Mouse (Mus musculus) brain, adult 2 months (tissue): Measurements from ENCODE around the gene Gm884.

Experiments used
- DNase-seq: peaks from one replicate; pipeline ENCODE4 v3.0.0; 2011; ENCODE audit warnings: low read depth, low spot score

Gm884 gene

DNA sequence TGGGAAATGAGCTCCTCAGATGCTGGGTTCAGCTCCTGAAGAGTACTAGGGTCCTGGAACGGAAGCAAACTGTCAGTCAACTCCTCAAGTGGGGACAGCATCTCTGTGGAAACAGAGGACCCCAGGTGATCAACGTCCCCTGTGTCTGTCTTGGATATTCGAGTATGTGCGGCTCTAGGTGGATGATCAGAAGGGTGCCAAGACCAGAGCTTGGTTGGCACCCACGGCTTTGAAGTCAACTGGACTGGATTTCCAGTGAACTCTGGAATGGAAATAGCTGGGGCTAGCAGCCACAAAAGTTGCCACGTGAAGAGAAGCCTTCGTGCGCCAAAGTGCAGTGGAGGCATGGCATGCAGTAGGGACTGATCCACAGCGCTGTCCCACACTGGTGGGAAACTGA lies at the start of gene Gm884:
Gene Gm884, minus strand, starts transcription at position 101 of the 400 bp plus-strand sequence.
- no peak for DNase-seq

DNA sequence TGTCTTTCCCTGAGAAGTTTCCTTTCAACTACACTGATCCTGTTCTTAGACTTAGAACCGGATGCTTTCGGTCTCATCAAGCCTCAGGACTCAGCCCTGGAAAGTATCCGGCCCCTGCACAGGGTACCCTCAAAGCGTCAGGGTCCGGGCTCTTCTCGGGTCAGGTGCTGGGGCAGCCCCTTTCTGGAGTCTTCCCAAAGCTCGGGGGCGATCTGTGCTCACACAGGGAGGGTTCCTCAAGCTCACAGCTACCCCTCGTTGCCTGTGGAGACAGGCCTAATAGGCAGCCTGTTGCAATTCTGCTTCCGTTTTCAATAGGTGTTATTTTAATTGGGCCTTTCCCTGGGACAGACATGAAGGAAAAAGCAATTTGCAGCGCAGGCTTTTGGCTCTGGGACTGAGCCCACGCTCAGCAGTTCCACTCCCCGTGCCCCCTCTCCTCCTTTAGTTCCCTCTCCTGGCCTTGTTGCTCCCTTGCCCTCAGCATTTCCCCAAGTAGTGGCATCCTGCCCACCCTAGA lies 46.0 kb upstream of the Gm884 start:
- no peak for DNase-seq

DNA sequence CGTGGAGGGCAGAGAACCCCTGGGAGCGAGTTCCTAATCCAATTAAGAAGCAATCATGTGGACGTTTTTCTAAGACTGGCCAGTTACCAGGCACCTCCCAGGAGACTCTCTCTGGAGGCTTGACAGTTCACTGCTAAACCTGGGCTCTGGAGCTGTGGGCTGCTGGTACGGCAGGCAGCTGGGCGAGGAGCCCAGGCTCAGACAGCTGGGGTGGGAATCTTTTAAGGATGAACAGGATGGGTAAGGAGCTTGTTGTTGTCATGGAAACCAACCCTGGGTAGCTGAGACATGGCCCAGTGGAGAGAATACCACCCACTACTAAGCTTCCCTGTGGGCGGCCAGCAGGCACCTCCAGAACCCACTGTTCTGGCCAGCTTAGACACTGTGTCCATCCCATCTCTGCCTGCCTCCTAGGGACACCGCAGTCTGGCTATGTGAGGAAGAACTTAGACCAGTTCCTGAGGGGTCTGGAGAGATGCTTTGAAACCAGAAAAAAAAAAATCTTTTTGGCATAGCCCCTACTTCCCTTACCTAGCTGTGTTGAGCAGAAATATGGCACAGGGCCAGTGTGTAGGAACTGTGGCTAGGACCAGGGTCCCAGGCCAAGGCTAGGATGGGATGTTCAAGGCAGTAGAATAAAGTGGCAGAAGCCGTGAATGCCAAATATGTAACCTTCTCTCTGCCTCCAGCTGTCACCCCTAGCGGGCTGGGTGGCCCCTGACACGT lies 45.4 kb upstream of the Gm884 start:
- peak; percentile 96 for DNase-seq

DNA sequence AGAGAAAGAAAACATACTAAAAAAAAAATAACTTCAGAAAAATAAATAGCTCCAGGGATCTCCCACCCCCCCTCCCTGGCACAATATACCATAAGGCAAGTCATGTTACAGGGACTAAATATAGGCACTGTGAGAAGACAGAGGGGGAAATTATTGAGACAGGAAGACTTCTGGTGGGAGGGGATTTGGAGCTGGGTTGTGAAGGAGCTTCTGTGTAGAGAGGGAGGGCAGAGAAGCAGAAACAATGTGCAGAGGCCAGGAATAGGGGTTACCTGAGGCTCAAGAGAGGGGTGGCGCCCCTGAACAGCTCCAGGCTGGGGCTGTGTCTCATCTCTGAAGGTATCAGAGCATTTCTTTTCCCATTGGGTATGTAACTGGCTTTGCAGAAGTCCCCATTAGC lies 44.8 kb upstream of the Gm884 start:
- DNase-seq: peak; percentile 87

DNA sequence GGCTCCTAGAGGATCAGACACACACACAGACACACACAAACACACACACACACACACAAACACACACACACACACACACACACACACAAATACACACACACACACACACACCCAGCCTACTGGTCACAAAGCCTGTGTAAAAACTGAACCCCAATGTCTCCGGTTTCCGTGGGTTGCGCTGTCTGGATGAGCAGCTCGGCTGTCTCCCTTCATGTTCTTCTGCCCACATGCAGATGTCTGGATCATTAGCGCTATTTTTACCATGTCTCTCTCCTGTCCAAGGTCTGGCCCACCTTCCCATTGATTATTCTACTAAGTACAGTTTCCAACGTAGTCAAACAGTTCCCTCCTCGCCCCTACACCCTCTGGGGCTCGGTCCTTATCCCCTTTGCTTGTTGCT lies 42.2 kb upstream of the Gm884 start:
- DNase-seq: peak; percentile 78

DNA sequence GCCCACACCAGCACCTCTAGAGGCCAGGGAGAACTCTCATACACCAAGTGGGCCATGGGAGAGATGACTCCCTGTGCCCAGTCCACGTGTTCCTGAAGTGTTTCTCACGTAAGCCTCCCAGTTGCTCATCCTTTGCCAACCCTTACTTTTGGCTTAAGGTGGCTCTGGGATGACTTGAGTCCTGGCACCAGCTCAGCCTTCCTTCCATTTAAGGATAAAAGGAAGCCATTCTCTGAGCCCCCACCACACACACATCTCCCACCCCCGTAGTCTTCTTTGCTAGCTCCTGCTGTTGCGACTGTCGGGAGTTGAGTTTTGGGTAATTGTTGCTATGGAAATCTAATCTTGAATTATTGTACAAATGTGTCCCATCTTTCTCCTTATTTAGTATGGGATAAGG lies 41.6 kb upstream of the Gm884 start:
- peak; percentile 95 for DNase-seq

DNA sequence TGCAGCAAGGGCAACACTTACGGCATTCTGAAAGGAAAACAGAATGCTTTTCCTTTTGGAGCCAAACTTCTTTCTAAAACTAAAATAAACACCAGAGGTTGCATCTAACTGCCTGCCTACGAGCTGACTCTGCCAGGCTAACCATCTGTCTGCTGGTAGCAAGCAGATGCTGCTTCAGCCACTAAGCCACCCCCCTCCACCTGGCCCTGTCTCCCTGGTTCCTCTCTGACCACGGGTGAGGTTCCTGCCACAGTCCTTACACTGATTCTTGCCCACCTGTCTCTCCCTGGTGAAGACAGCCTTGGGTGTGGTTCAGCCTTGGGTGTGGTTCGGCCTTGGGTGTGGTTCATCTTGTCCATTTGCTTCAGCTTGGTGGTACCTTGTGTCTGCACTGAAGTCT lies 40.9 kb upstream of the Gm884 start:
- peak; percentile 90 for DNase-seq

DNA sequence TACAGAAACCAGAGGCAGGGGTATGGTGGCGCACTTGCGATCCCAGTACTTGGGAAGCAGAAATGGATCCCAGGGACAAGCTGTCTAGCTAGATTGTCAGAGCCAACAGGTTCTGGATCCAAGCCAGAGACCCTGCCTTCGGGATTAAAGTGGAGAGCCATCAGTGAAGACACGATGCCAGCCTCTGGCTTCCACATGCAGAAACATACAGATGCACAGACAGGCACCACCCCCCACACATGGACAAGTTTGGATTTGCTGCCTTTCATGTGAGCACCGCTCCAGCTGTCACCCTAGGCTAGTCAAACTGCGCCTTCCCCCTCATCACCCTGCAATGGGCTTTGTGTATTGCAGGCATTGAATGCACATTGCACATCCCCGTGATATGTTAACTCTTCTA lies 37.2 kb upstream of the Gm884 start:
- peak; percentile 61 for DNase-seq

DNA sequence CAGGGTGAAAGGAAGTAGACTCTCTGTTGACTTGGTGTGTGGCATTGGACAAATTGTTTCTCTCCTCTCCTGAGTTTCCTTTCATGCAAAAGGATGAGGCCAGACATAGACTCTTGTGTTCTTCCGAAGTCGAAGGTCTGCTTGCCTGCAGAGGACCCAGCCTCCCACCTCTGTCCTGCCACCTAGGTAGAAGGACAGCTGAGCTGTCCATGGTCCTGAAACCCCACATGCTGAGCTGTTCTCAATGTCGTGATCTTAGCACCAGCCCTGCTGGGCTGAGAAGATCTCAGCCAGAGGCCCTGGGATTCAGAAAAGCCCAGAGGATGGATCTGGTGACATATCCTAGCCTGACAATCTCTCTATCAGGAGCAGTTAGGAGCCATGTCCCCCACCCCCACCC lies 35.6 kb upstream of the Gm884 start:
- no peak for DNase-seq

DNA sequence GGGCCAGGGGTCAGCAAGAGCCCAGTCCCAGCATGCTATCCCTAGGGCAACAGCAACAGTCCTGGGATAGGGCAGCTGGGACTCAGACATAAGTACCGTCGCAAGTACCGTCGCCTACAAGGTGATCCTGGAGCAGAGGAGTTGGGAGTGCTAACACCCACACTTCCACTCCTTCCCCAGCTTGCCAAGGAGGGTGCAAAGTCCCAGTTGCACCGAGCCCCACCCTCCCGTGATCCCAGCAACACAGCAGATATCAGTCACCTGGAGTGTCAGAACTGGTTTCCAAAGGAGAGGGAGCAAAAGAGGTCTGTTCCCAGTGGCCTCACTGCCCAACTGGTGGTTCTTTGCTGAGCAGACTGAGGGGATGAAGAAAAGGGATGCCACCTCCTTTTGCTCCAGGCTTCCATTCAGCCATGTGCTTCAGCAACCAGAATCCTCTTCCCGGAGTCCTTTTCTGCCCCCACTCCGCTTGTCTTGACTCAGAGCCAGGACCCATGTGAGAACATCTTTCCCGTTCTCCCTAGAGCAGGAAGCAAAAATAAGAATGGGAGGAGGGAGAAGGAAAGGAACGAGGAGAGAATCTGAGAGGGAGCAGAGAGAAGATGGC lies 32.5 kb upstream of the Gm884 start:
- DNase-seq: peak; percentile 90

DNA sequence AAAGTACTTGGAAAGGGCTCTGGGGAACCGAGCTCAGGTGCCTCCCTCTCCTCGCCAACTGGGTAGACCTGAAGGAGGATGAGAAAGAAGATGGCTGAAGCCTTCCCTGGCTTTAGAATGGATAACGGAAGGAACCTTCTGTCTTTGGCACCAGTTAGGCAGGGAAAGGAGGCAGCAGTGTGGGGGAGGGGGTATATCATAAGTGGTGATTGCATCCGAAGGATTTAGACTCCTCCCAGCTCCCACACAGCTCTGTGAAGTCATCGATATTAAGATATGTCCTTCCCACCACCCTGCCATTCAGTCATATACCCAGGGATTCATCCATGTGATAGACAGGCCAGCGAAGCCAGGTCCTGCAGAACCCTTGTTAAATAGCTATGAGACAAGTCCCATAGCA lies 30.5 kb upstream of the Gm884 start:
- peak; percentile 78 for DNase-seq

DNA sequence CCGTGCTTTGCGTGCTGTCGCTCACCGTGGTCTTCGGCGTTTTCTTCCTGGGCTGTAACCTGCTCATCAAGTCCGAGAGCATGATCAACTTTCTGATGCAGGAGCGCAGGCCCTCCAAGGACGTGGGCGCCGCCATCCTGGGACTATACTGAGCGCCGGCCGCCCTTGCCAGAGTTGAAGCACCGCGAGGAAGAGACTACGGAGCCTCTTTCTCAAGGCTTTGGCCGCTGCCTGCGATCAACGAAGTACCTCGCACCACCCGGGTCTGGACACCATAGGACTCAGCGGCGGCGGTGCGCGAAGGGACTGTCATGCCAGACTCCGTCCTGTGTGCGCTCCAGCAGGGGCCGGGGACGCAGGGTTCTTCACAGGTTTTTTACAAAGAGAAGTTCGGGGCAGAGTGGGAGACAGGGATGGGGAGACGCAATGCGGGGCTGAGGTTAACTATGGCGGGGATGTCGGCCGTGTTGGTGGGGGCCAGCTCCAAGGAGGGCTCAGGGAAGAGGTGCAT lies 29.1 kb upstream of the Gm884 start:
- DNase-seq: no peak

DNA sequence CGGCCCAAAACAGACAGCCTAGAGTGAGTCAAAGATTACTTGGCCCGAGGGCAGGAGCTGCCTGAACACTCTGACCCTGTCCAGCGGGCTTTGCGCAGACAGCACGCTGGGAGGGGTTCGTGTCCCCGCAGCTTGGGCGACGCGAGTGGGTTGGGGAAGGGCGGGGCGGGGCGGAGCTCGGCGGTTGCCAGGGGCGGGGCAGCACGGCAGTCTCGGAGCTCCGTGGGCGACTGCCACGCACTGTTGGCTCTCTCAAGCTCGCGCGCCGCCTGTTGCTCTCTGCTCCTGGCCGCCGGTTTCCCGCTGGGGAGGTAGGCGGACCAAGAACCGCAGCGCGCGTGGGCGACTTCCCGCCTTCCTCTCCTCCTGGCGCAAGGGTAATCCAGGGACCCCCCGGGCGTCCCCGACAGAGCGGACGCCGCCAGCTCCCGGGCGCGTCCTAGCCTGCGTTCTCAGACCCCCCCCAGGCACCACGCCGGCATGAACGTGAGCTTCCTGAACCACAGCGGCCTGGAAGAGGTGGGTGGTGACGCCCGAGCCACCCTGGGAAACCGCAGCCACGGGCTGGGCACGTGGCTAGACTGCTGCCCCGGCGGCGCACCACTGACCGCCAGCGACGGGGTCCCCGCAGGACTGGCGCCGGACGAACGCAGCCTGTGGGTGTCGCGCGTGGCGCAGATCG lies 28.5 kb upstream of the Gm884 start, which contains the start of gene Rprml:
Gene Rprml, plus strand, starts transcription at position 270 of the 682 bp plus-strand sequence.
- peak; percentile 93 for DNase-seq

DNA sequence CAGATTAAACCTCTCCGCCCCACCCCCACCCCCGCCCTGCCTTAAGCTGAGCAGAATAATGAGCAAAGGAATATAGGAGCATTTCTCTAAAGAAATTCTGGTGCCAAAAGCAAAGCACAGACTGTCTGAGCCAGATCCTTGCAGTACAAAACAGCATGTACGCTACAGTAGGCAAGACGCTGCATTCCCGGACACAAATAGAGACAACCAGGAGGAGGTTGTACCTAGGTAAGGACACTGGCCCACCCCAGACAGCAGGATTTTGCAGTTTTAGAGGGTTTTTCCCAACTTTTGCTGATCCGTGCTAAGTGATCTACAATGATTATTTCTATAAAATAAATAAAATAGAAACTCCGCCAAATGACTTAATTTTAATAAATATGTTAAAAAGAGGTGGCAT lies 27.7 kb upstream of the Gm884 start:
- peak; percentile 77 for DNase-seq

DNA sequence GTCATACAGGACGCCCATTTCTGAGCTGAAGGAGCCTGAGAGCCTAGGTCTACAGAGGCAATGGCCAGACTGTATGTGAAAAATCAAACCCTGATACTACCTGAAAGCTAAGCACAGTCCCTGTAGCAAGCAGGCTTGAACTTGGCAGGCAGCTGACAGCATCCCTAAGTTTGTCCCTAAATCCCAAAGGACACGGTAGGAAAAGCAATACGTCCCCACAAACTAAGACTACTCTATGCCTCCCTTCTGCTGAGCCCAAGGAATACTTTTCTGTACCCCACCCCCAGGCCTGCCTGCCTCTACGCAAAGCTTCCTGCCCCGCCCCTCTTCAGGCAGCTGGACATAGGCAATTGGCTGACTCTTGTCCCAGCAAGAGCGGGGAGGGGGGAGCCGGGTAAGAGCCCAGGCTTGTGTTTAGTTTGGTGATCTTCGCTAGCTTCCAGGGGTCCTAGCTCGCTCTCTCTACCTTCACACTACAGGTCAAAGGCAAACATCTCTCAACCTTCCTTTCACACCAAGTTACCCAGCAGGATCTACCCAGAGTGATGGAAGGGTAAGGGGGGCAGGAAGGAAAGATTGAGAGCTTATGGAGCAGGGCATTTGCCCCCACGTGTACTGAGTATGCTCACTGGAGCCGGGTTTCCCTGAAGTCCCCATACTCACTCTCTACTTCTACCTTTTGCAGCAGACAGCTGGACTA lies 27.1 kb upstream of the Gm884 start:
- DNase-seq: no peak

DNA sequence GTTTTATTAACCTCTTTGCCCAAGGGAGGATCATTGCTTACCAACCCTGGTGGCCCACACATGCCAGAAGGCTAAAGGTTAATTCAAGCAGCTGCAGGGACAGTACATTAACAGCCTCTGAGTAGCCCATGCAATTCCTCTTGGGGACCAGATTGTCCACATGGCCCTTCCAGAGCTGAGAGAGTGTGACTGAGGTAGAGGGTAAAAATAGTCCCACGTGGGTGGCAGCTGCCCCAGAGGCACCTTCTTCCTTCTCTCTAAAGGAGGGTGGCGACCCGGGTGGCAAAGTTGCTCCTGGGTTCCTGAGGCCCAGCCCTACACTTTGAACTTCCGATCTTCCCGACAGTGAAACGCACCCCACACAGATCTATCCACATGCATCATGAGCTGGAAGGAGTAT lies 25.4 kb upstream of the Gm884 start:
- no peak for DNase-seq

DNA sequence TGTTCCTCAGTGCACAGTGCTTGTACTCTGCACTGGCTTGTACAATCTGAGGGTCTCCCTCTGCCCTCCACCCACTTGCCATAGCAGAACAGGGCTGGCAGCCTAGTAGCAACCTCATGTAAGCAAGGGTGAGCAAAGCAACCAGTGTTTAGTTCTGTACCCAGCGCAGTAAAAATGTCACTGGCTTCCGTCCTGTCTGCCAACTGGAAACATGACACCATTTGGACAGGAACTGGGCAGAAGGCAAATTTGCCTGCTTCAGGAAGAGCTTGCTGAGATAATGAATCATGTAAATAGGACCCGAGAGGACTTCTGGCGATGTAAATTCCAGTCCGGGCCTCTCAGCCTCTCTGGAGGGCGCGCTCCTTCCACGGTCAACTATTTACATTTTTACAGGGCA lies 24.8 kb upstream of the Gm884 start:
- peak; percentile 79 for DNase-seq

DNA sequence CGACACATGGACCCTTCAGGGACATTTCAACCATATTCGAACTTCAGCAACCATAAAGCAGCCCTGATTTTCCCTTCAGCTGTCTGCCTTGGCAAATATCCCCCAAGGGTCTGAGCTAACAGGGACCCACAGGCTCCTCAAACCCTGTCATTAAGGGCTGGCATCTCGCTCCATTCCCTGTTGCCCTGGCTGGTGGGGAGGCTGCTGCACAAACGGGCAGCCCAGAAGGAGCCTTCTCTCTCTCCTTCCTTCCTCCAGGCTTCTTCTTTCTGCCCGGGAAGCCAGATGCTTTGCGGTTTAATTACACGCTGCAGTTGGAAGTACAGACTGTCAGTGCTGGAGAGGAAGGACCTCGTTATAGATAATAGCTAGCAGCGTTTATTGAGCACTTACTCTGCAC lies 22.3 kb upstream of the Gm884 start:
- DNase-seq: peak; percentile 64

DNA sequence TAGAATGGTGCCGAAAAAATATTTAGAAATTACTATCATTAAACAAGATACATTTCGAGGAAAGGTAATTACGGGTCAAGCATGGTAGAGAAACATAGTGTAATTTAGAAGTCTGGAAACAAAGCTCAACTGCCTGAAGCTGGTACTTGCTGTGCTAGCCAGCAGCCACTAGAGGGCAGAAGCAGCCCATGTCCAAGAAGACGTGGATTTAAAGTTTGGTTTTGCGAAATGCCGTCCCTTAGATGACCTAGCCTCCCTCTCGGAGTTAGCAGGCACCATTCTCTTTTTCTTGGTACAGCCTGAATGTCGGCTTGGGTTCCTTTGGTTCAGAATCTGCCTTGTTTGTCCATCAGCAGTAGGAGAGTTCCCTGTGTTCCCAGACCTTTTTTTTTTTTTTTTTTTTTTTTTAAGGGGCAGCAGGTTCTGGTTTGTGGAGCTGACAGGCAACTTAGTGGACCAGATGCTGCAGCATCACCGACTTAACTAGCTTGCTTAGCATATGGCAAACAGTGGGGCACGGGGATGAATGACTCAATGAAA lies 18.5 kb upstream of the Gm884 start:
- peak; percentile 90 for DNase-seq

DNA sequence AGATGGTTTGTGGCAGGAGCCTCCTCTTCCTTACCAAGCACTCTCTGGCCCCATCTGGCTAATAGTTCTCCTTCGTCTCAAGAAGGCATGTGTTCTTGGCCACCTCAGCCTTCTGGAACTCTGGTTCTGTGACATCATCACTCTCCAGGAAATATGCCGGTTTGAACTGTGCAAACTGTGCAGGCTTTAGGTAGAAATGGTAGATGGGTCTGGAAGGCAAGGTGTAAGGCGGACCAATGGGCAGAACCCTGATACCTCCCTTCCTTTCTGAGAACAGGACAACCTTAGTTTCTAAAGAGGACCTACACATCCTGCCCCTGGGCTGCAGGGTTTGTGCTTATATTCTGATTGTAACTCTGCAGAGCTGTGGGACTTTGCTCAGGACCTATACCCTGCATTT lies 17.9 kb upstream of the Gm884 start, which contains the start of gene Lyzl6:
Gene Lyzl6, minus strand, starts transcription at position 101 of the 400 bp plus-strand sequence.
- no peak for DNase-seq

DNA sequence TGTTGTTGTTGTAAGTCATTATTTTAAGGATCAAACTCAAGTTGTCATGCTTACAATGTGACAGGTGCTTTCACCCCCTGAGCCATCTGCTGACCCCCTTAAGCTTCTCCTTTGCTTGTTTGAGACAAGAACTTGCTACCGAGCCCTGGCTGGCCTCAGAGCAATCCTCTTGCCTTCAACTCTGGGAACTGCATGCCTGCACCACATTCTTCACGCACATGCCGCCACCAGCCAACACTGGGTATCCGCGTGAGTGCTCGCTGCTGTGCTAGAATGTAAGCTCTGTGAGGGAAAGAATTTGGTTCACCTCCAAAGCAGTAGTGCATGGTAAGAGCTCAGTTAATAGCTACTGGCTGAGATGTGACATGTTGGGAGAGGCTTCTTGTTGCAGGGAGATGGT lies 15.3 kb upstream of the Gm884 start:
- no peak for DNase-seq
